Mouse (Mus musculus) small intestine, adult 2 months (tissue): ENCODE results near the gene Opa3.

Experiments
- CTCF ChIP-seq: fragments of 200-500 bp; IDR thresholded peaks from 2 replicates; pipeline ENCODE4 v1.5.1; 2012; ENCODE audit warnings: low read depth, mild to moderate bottlenecking, control low read depth, inconsistent platforms, low read length, moderate library complexity, mixed read lengths; ENCODE audit not compliant: insufficient replicate concordance, insufficient read length; ENCODE audit errors: extremely low read depth
- POLR2A ChIP-seq: fragments of 200-500 bp; IDR thresholded peaks from 2 replicates; pipeline ENCODE4 v1.6.1; 2012; ENCODE audit warnings: low read depth, mild to moderate bottlenecking, control low read depth, inconsistent platforms, low read length, moderate library complexity

DNA sequence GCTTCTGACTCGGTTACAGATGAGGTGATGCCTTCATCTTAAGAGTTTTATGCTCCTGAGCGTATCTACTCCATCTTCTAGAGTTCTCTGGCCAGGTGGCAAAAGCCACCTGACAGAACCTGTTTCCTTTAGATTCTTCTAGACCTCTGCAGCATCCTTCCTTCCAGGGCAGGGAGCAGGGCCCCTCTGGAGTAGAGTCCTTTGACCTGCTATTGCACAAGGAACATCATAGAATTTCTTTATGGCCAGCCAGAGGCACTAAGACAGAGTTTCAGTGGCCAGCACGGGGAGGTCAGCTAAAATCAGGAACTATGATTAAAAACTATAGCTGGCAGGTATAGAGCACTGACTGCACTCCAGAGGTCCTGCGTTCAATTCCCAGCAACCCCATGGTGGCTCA lies 23.9 kb downstream of the Opa3 start:
- no peak for TF ChIP-seq POLR2A
- TF ChIP-seq CTCF: no peak
